Mouse (Mus musculus) lung, postnatal 0 days (tissue): ENCODE measurements around the gene Ltc4s.

ENCODE experiments used
- CTCF ChIP-seq: IDR thresholded peaks from 2 replicates; pipeline ENCODE4 v1.5.1; 2016; ENCODE audit warnings: antibody characterized with exemption, mild to moderate bottlenecking
- EP300 ChIP-seq: IDR thresholded peaks from 2 replicates; pipeline ENCODE4 v1.6.1; 2016; ENCODE audit warnings: antibody characterized with exemption, mild to moderate bottlenecking, control low read depth

- no peak for TF ChIP-seq CTCF
- TF ChIP-seq EP300, result no peak
Measured at GRCm38 (mm10) chr11:50227736-50228135, 10.7 kb downstream of the Ltc4s start.
